Mouse (Mus musculus) midbrain, embryonic 12.5 days (tissue): ENCODE data around the gene Sft2d1. TPM values are rescaled to one million over a fixed set of nuclear protein-coding genes. Genes with fewer than 3 reads are reported as not detected.

Source experiments
- ATAC-seq: fragments of 200-750 bp; cut with Nextera tagmentation; 2 replicates; pipeline ENCODE4 v1.8.0; 2017; ENCODE audit warnings: low read depth, moderate TSS enrichment, moderate library complexity; ENCODE audit not compliant: low FRiP score
- H3K27ac ChIP-seq: fragments of 300-500 bp; sonication (generic); replicated peaks from 2 replicates; pipeline ENCODE4 v1.5.1; 2016; ENCODE audit warnings: mild to moderate bottlenecking
- H3K27me3 ChIP-seq: fragments of 300-500 bp; sonication (generic); 2 replicates; pipeline ENCODE4 v1.6.1; 2016; ENCODE audit warnings: mild to moderate bottlenecking
- H3K36me3 ChIP-seq: fragments of 300-500 bp; sonication (generic); 2 replicates; pipeline ENCODE4 v1.6.1; 2016
- H3K4me1 ChIP-seq: fragments of 300-500 bp; sonication (generic); 2 replicates; pipeline ENCODE4 v1.6.1; 2016
- H3K4me2 ChIP-seq: fragments of 300-500 bp; sonication (generic); replicated peaks from 2 replicates; pipeline ENCODE4 v1.6.1; 2016; ENCODE audit warnings: mild to moderate bottlenecking, moderate library complexity
- H3K4me3 ChIP-seq: fragments of 300-500 bp; sonication (generic); 2 replicates; pipeline ENCODE4 v1.5.1; 2016; ENCODE audit warnings: mild to moderate bottlenecking
- H3K9ac ChIP-seq: fragments of 300-500 bp; sonication (generic); replicated peaks from 2 replicates; pipeline ENCODE4 v1.6.1; 2016; ENCODE audit warnings: mild to moderate bottlenecking, moderate library complexity
- H3K9me3 ChIP-seq: fragments of 300-500 bp; sonication (generic); 2 replicates; pipeline ENCODE4 v1.6.1; 2016; ENCODE audit warnings: mild to moderate bottlenecking
- WGBS: fragments of 180-500 bp; shearing (Covaris S2); methylation state at CpG from one replicate; pipeline ENCODE4 v1.1.7; 2016; 5-methylcytosine and 5-hydroxymethylcytosine counted together
- polyA plus RNA-seq: library from polyadenylated mRNA; unstranded; fragments of >200 nt; fragmentation: Nextera tagmentation; extraction: Ambion mirVana; gene quantifications from 2 replicates; pipeline ENCODE4 v1.2.1, GENCODE M21; 2016

The Sft2d1 gene
- polyA plus RNA-seq, 1 experiment from 2014 or later = 104 TPM

GRCm38 (mm10) chr17:8342706-8343105 lies 31.8 kb downstream of the Sft2d1 start:
- Histone ChIP-seq H3K4me1 (peaks cover 22% of the 10 kb centered on the region), H3K9ac (no peak overlapping the region), H3K9me3 (no peaks in the 10 kb centered on the region), H3K27me3 (peaks cover 52% of the 10 kb centered on the region), H3K4me3 (no peak overlapping the region), H3K27ac (no peak overlapping the region), H3K4me2 (no peak overlapping the region), H3K36me3 (no peaks in the 10 kb centered on the region)
- no peak for ATAC-seq
- WGBS = 47% methylated on average over 5 of the region's 5 CpGs

- no peak for ATAC-seq
- Histone ChIP-seq H3K9ac (no peak overlapping the region), H3K4me3 (no peak overlapping the region), H3K27me3 (peaks cover 50% of the 10 kb centered on the region), H3K27ac (no peak overlapping the region), H3K4me1 (peaks cover 22% of the 10 kb centered on the region), H3K4me2 (no peak overlapping the region), H3K36me3 (no peaks in the 10 kb centered on the region), H3K9me3 (no peaks in the 10 kb centered on the region)
- WGBS = 81% methylated on average over 6 of the region's 6 CpGs
These were observed 32.5 kb downstream of the Sft2d1 start for GRCm38 (mm10) chr17:8343416-8343815.

DNA sequence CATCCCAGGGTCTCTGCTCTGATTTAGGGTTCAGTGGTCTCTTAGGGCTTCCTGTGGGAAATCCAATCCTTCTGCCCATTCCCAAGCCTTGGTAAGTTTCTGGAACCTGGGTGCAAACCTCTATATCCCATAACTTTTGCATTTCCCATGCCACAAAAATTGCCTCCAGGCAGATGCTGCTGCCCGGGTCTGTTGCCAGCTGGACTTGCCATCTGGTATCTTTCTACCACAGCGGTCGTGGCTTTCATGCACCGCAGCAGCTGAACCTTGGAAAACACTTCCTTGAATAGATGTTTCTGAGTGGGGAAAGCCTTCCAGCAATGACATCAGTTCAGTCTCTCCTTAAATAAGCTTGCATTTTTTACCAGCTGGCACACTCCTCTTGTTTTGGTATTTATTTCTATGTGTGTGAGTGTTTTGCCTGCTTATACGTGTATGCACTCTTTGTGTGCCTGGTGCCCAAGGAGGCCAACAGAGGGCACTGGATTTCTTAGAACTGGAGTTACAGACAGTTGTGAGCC lies 36.9 kb downstream of the Sft2d1 start:
- 87% methylated on average over 5 of the region's 5 CpGs for WGBS
- no peak overlapping the region for H3K4me3 ChIP-seq
- 0 out of 2 replicates have a peak overlapping the region, but pooled peaks have one; percentile 61 for H3K27ac ChIP-seq
- H3K9me3 ChIP-seq = no peaks in the 10 kb centered on the region
- H3K9ac ChIP-seq = no peak overlapping the region
- no peaks in the 10 kb centered on the region for H3K4me1 ChIP-seq
- ATAC-seq = no peak
- no peaks in the 10 kb centered on the region for H3K36me3 ChIP-seq
- H3K27me3 ChIP-seq = 0 out of 2 replicates have a peak, but pooled peaks cover 6% of the 10 kb centered on the region
- H3K4me2 ChIP-seq = no peak overlapping the region

GRCm38 (mm10) chr17:8348941-8349340 lies 38.0 kb downstream of the Sft2d1 start:
- Histone ChIP-seq H3K4me1 (no peaks in the 10 kb centered on the region), H3K9ac (no peak overlapping the region), H3K27ac (no peak overlapping the region), H3K36me3 (no peaks in the 10 kb centered on the region), H3K27me3 (no peaks in the 10 kb centered on the region), H3K4me3 (no peak overlapping the region), H3K9me3 (no peaks in the 10 kb centered on the region), H3K4me2 (no peak overlapping the region)
- no peak for ATAC-seq
- 86% methylated on average over 4 of the region's 4 CpGs for WGBS

DNA sequence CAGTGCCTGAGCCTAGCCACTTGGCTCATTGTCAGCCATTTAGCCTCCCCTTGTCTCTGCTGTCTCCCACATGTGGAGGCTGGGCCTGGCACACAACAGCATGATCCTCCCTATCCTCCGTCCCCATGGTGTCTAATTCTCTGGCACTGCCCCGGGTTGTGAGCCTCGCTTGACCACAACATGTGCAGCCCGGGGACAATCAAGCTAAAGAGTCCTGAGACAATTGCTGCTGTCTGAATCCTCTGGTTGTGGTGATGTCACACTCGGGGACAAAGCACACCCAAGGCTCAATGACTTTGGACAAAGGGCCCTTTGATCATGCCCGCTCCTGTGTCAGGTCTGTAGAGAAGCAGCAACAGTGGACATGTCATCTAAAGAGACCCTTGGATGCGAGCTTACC lies 40.2 kb downstream of the Sft2d1 start:
- Histone ChIP-seq H3K9ac (no peak overlapping the region), H3K9me3 (no peaks in the 10 kb centered on the region), H3K27me3 (no peaks in the 10 kb centered on the region), H3K4me2 (no peak overlapping the region), H3K4me3 (no peak overlapping the region), H3K27ac (no peak overlapping the region), H3K36me3 (no peaks in the 10 kb centered on the region), H3K4me1 (no peaks in the 10 kb centered on the region)
- no peak for ATAC-seq
- WGBS = 34% methylated on average over 7 of the region's 7 CpGs

GRCm38 (mm10) chr17:8355692-8356091 lies 44.8 kb downstream of the Sft2d1 start, which contains the start of gene T2:
Gene T2, plus strand, starts transcription at chr17:8355992.
- Histone ChIP-seq H3K9ac (0 out of 2 replicates have a peak within 1 kb of the TSS, but pooled peaks have one; percentile 17), H3K27ac (no peak within 1 kb of the TSS), H3K4me1 (no peaks in the 10 kb centered on the region), H3K9me3 (no peaks in the 10 kb centered on the region), H3K27me3 (no peaks in the 10 kb centered on the region; the same call in 1 of the 2 replicates), H3K4me3 (no peak within 1 kb of the TSS), H3K36me3 (no peaks in the 10 kb centered on the region), H3K4me2 (no peak within 1 kb of the TSS)
- WGBS = 88% methylated on average over 6 of the region's 6 CpGs
- ATAC-seq = no peak

- ATAC-seq = no peak
- H3K4me2 ChIP-seq = no peak overlapping the region
- no peaks in the 10 kb centered on the region for H3K9me3 ChIP-seq
- H3K9ac ChIP-seq = no peak overlapping the region
- no peak overlapping the region for H3K27ac ChIP-seq
- H3K27me3 ChIP-seq = no peaks in the 10 kb centered on the region; the same call in 1 of the 2 replicates
- H3K4me3 ChIP-seq = no peak overlapping the region
- H3K4me1 ChIP-seq = peaks cover 12% of the 10 kb centered on the region
- H3K36me3 ChIP-seq = no peaks in the 10 kb centered on the region
- WGBS = 96% methylated on average over 6 of the region's 6 CpGs
These were observed 46.6 kb downstream of the Sft2d1 start for GRCm38 (mm10) chr17:8357498-8357897.

GRCm38 (mm10) chr17:8360876-8361275 lies 50.0 kb downstream of the Sft2d1 start:
- Histone ChIP-seq H3K27ac (no peak overlapping the region), H3K9me3 (no peaks in the 10 kb centered on the region), H3K4me3 (no peak overlapping the region), H3K4me1 (peaks cover 15% of the 10 kb centered on the region), H3K9ac (no peak overlapping the region), H3K27me3 (no peaks in the 10 kb centered on the region; the same call in 1 of the 2 replicates), H3K4me2 (no peak overlapping the region), H3K36me3 (no peaks in the 10 kb centered on the region)
- WGBS = 95% methylated on average over 5 of the region's 5 CpGs
- no peak for ATAC-seq

GRCm38 (mm10) chr17:8361281-8362103 lies 50.6 kb downstream of the Sft2d1 start:
- WGBS = 61% methylated on average over 10 of the region's 10 CpGs
- no peak for ATAC-seq
- Histone ChIP-seq H3K4me3 (no peak overlapping the region), H3K27me3 (no peaks in the 10 kb centered on the region; the same call in 1 of the 2 replicates), H3K9me3 (no peaks in the 10 kb centered on the region), H3K36me3 (no peaks in the 10 kb centered on the region), H3K4me1 (peaks cover 20% of the 10 kb centered on the region), H3K4me2 (no peak overlapping the region), H3K27ac (no peak overlapping the region), H3K9ac (no peak overlapping the region)

- Histone ChIP-seq H3K9me3 (no peaks in the 10 kb centered on the region), H3K27ac (peak overlapping the region; percentile 98), H3K4me2 (peak overlapping the region; percentile 43), H3K9ac (peak overlapping the region; percentile 49), H3K4me3 (0 out of 2 replicates have a peak overlapping the region, but pooled peaks have one; percentile 15), H3K4me1 (peaks cover 64% of the 10 kb centered on the region), H3K27me3 (no peaks in the 10 kb centered on the region), H3K36me3 (no peaks in the 10 kb centered on the region)
- 10% methylated on average over 20 of the region's 20 CpGs for WGBS
- ATAC-seq = peak; percentile 66
These were observed 56.9 kb downstream of the Sft2d1 start for GRCm38 (mm10) chr17:8367514-8368480.

GRCm38 (mm10) chr17:8368570-8368969 lies 57.7 kb downstream of the Sft2d1 start:
- Histone ChIP-seq H3K4me3 (peak overlapping the region; percentile 18; the same call in 1 of the 2 replicates), H3K36me3 (no peaks in the 10 kb centered on the region), H3K27ac (peak overlapping the region; percentile 98), H3K9ac (peak overlapping the region; percentile 49), H3K4me2 (peak overlapping the region; percentile 43), H3K9me3 (no peaks in the 10 kb centered on the region), H3K27me3 (no peaks in the 10 kb centered on the region), H3K4me1 (peaks cover 72% of the 10 kb centered on the region)
- ATAC-seq = peak; percentile 68
- 5% methylated on average over 8 of the region's 8 CpGs for WGBS
